11 mouse cellular contexts compared by ENCODE assay signal in genomic region chr5:35070314-35070713, GRCm38 (mm10). TPM values are rescaled to one million over a fixed set of nuclear protein-coding genes. Genes with fewer than 3 reads are reported as not detected.
"Had no signal": no experiment of that assay in that cellular context is flagged by ENCODE, and none has a peak within 500 bp of the region (broad histone marks: within the 10 kb centered on the region; RNA-seq: fewer than 3 reads in every experiment).

No protein-coding gene starts in this region.

- H3K9me3 ChIP-seq: limb, embryonic 13.5 days; midbrain, embryonic 12.5 days had no signal

- DNase-seq: kidney, postnatal 10 days; kidney, postnatal 4 days; lung, adult 18-20 months; thymus, postnatal 4 days had no signal

- H3K4me1 ChIP-seq: limb, embryonic 13.5 days had no signal

- H3K27ac ChIP-seq: limb, embryonic 13.5 days; liver, embryonic 14.5 days; midbrain, embryonic 12.5 days; stomach, postnatal 0 days had no signal

- H3K36me3 ChIP-seq: limb, embryonic 13.5 days; midbrain, embryonic 12.5 days had no signal

- H3K4me3 ChIP-seq: layer of hippocampus, adult 2 months; limb, embryonic 13.5 days; midbrain, embryonic 12.5 days had no signal

- H3K9ac ChIP-seq: limb, embryonic 13.5 days; liver, embryonic 14.5 days; midbrain, embryonic 12.5 days had no signal

- H3K27me3 ChIP-seq: limb, embryonic 13.5 days; midbrain, embryonic 12.5 days had no signal

RNA-seq across cellular contexts. Expression of gene Dok7, which starts 13.7 kb away (rescaled TPM):
- total RNA-seq: liver, adult 2 months; megakaryocyte-erythroid progenitor cell, adult 5-6 weeks had no signal
- polyA plus RNA-seq: liver, adult 2 months had no signal
